Mouse (Mus musculus): ENCODE data around the gene Muc2. TPM values are rescaled to one million over a fixed set of nuclear protein-coding genes. Genes with fewer than 3 reads are reported as not detected.
A peak's percentile ranks its signal among the peaks of the same experiment; 100 is the strongest.

Gene Muc2
- total RNA-seq, 2 experiments from 2014 or later: 0.14 to 0.28 TPM

DNA sequence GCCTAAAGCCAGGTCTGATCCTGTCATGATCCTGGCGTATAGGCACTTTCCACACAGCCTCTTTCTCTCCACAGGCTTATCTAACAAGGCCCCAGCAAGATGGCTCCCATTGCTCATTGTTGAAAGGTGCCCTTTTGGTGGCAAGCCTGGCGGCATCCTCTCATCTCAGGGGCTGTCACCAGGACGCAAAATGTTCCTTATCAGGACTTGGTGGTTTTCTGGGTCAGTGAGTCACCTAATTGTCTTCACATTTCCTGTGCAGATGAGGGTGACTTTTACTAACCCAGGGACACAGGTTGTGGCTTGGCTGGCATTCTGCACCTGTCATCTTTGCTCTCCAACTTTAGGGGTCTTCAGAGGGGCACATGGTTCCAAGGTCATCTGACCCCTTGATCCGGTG lies 68.2 kb downstream of the Muc2 start:
- no peak for DNase-seq (ENCODE audit: low spot score in 2 of 2)

DNA sequence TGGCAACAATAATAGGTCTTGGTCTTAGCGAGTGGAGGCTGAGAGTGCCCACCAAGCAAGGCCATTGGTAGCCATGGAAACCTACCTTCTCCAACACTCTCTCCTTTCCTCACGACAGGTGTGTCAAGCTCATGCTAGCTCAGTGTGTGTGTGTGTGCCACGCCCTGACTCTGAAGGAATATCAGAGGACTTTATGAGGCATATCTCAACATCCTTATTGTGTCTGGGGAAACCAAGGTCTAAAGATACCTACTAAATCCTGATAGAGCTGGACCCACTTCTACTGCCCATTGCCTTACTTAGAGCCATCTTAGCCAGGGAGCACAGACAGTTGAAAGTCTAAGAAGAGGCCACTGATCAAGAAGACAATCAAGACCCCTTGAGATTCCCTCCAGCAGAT lies 80.4 kb downstream of the Muc2 start:
- DNase-seq (ENCODE audit: low spot score in 2 of 2): no peak

DNA sequence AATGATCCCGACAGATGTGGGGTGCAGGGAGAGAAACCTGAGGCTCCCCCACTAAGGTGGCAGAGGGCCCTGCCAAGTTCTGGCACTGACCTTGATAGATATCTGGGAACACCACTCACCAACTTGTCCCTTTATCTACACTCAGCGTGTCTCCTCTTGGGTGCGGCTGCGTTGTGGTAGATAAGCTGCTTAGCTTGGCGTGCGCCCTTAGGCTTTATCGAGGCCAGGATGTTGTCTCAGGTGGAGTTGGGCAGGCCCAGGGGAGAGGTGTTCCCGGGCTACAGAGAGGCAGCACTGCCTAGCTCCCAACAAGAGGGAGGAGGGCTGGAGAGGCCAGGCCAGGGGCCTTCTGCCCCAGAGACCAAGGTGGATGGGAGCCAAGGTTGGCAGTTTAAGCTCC lies 80.8 kb downstream of the Muc2 start:
- no peak for DNase-seq (ENCODE audit: low spot score in 2 of 2)

DNA sequence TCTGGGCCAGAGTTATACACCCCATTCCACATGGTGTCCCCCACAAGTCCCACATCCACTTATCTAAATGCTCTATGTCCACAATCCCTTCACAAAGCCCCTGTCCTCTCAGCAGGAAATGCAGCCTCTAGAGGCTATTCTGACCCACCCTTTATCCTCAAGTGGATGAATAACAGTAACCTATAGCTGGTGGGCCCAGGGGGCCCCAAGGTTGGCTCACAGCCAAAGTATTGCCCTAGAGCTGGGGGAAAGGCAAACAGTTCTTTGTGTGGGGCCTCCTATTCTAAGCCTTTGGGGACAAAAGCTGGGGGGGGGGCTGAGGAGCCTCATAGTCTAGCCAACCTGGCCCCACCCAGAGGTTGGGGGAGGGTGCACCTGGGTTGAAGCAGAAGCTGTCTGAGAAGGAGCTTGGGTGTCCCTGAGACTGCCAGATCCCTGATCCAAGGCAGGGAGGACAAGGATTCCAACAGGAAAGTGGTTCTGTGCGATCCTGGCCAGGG lies 82.0 kb downstream of the Muc2 start:
- DNase-seq (ENCODE audit: low spot score in 2 of 2): no peak

DNA sequence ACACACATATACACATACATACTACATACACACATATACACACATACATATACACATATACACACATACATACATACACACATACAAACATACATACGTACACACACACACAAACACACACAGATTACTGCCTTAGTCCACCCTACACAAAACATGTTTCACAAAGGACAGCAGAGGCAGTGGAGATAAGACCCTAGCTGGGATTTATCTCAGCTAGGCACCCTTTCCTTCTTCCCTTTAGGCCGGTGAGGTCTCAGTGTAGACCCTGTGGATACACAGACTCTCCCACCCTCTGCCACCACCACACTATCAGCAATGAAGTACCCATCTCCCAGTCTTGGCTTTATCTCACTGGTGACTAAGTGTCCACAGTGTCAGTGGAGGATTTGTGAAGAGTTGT lies 84.7 kb downstream of the Muc2 start:
- no peak for DNase-seq (ENCODE audit: low spot score in 2 of 2)

DNA sequence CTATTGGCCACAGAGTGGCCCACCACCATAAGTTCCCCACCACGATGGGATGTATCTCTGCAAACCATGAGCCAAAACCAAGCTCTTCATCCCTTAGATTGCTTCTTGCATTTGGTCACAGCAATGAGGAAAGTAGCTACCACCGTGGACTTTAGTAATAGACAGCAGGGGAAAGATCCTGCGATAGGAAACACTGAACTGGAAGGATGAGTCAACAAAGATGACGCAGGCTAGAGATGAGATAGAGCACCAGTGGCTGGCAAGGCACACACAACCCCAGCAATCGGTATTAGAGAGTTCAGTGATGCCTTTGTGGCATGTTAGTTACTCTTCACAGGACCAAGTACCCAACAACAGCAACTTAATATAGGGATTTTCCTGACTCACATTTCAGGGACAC lies 86.1 kb downstream of the Muc2 start:
- no peak for DNase-seq (ENCODE audit: low spot score in 2 of 2)

DNA sequence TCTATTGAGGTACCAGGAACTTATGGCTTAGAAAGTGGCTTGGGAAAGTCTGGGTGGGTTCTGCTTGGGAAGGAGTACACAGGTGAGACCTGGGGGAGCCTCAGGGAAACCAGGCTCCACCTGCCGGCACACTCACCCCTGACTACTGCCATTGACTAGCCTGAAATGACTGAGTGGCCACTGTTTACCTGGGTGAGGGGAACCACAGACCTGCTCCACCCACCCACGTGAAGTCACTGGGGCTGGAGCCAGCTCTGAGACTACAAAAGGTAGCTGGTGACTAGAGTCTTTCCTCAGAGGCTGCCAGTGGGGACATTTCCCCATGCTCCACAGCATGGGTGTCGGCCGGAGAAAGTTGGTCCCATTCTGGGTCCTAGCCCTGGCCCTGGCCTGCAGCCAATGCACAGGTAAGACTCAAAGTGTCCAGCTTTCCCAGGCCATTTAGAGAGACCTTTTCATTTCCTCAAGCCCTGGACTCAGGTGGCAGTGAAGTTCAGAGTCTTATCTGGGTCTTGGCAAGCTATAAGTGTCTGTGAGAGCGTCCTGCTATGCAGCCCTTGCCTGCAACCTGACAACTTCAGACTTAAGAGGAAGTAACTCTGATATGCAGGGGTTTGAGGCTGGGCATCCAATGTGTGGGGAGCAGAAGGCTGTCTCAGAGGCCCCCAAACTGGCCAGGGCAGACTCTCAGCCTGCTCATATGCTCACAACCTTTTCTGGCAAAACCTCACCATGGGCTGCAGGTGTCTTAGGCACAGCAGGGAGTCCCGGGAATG lies 98.7 kb downstream of the Muc2 start, which contains the start of gene Muc5ac:
TSS of gene Muc5ac (plus strand) at position 296 of the 776 bp plus-strand sequence.
- DNase-seq (ENCODE audit: low spot score in 2 of 2): no peak

DNA sequence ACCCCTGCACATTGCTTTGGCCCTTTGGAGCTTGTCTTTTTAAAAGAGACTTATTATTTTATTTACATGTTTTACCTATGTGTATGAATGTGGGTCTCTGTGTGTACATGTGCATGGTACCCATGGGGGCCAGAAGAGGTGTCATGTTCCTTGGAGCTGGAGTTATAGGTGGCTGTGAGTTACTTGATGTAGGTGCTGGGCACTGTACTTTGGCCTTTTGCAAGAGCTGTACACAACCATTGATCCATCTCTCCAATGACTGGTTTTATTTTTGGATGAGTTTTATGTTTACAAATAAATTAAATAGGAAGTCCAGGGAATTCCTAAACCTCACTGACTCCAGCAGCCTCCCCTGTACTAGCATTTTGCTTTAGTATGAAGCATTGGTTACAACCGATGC lies 104.1 kb downstream of the Muc2 start:
- DNase-seq (ENCODE audit: low spot score in 2 of 2): no peak

DNA sequence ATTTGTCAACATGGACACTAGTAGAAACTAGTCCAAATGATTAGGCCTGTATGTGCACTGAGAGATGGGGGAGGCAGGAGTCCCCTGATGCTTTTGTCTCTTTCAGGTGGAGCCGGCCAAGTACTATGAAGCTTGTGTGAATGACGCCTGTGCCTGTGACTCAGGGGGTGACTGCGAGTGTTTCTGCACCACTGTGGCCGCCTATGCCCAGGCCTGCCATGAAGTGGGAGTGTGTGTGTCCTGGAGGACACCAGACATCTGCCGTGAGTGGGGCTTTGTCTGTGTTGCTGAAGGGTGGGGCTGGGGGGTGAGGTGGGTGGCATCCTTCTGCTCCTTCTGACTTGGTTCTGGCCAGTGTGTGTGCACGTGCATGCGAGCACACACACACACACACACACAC lies 113.1 kb downstream of the Muc2 start:
- peak in 1 of 2 experiments; percentile 30 for DNase-seq (ENCODE audit: low spot score in 2 of 2)

Other genes with a start within 250 kb of the Muc2 start
- gene Pidd1, start 246.3 kb upstream of the Muc2 start, total RNA-seq (2021): 1 to 10 TPM; 1.1 to 1.4 TPM
- 100 to 1,000 TPM; 555 to 600 TPM for gene Rplp2, start 243.0 kb upstream of the Muc2 start, total RNA-seq (2021)
- 10 to 100 TPM; 23.6 to 24.8 TPM for gene Pnpla2, start 235.1 kb upstream of the Muc2 start, total RNA-seq (2021)
- gene Cracr2b, start 229.2 kb upstream of the Muc2 start, total RNA-seq (2021): 1 to 10 TPM; 3.7 to 4.5 TPM
- 10 to 100 TPM; 28.9 to 29.1 TPM for gene Cd151, start 222.9 kb upstream of the Muc2 start, total RNA-seq (2021)
- gene Polr2l, start 215.2 kb upstream of the Muc2 start, total RNA-seq (2021): 10 to 100 TPM; 36.6 to 41.6 TPM
- 10 to 100 TPM; 10.3 to 11.6 TPM for gene Tspan4, start 215.1 kb upstream of the Muc2 start, total RNA-seq (2021)
- 10 to 100 TPM; 60.4 to 72.2 TPM for gene Chid1, start 150.5 kb upstream of the Muc2 start, total RNA-seq (2021)
- 100 to 1,000 TPM; 198 to 218 TPM for gene Ap2a2, start 128.2 kb upstream of the Muc2 start, total RNA-seq (2021)
- not detected for gene Muc6, start 35.0 kb upstream of the Muc2 start, total RNA-seq (2021)
- gene Muc5ac, start 98.6 kb downstream of the Muc2 start, total RNA-seq (2021): not detected
- gene Muc5b, start 148.7 kb downstream of the Muc2 start, total RNA-seq (2021): not detected
- gene Tollip, start 228.2 kb downstream of the Muc2 start, total RNA-seq (2021): 100 to 1,000 TPM; 114 to 115 TPM

Measured in left cerebral cortex, adult 18-20 months (tissue).